9 mouse cellular contexts compared by ENCODE assay signal in the genomic region with DNA sequence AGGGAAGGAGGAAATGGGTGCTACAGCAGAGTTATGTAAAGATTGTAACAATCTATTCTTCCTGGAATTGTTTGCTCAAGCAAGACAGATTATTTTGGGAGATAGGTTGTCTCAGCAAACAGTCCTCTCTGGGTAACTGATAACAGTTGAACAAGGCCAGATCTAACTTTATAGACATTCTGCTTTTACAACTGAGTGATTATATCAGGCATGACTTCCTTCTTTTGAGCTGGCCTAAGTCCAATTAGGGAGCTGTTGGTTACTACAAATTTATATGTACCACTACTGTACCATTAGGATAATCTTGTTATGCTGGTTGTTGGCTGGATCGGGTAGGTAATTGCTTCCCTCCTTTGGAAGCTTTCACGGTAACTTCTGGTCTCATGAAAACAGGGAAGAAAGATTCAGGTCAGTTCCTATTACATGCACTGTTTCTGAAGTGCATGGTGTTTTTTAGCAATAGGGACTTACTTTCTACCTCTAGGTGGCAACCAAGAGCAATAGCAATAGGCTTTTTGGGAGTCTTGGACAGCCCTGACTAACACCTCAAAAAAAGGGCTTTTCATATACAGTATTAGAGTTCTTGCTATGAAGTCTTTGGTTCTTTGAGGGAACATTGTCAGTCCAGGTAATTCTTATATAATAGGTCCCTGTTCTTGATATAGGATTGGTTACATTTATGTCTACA.
DNase-seq lines count a peak whose midpoint lies in the region; ATAC-seq and TF ChIP-seq lines count a peak whose summit lies in the region.
"Had no signal": no experiment of that assay in that cellular context is flagged by ENCODE, and none has a peak within 500 bp of the region (broad histone marks: within the 10 kb centered on the region; RNA-seq: fewer than 3 reads in every experiment).

No protein-coding gene starts in this region.

- WGBS in kidney, adult 2 months, result 58% methylated on average over 2 of the region's 2 CpGs

- ATAC-seq in granulocyte monocyte progenitor cell, adult 5-6 weeks (replicated peaks; ENCODE audit: poor library complexity, severe bottlenecking), result no peak

- no peak overlapping the region for H3K4me3 ChIP-seq in kidney, adult 2 months (ENCODE audit: insufficient read depth, low read depth, low read length)
- H3K4me3 ChIP-seq: hindbrain, embryonic 10.5 days had no signal

- no peak for TF ChIP-seq CTCF in kidney, adult 2 months (conservative IDR thresholded peaks at IDR 0.05; ENCODE audit: insufficient read depth, insufficient read length, low read depth, low read length)

- no peaks in the 10 kb centered on the region for H3K36me3 ChIP-seq in kidney, adult 2 months (ENCODE audit: control insufficient read depth, insufficient read depth, low read length)
- H3K36me3 ChIP-seq: hindbrain, embryonic 10.5 days had no signal

- peak; percentile 8 for DNase-seq in kidney, adult 2 months
- no peak for DNase-seq in kidney, postnatal 14 days
- DNase-seq in right cerebral cortex, adult 18-20 months, result peak; percentile 2
- DNase-seq in right cerebral cortex, postnatal 4 days, result no peak
- DNase-seq in forelimb bud, embryonic 11.5 days (ENCODE audit: low read depth, low spot score), result peak; percentile 35
- no peak for DNase-seq in adrenal gland, postnatal 4 days (ENCODE audit: low spot score in 2 of 2)
- DNase-seq: gastrocnemius, postnatal 36 days had no signal

- H3K27me3 ChIP-seq in kidney, adult 2 months (replicated peaks; ENCODE audit: control insufficient read depth, insufficient read depth, low read length), result no peaks in the 10 kb centered on the region

- H3K27ac ChIP-seq in kidney, adult 2 months (ENCODE audit: insufficient read depth, low read depth, low read length), result no peak overlapping the region
- H3K27ac ChIP-seq: hindbrain, embryonic 10.5 days had no signal

- no peak for TF ChIP-seq POLR2A in kidney, adult 2 months (IDR thresholded peaks at IDR 0.05; ENCODE audit: low read depth, low read length)

- H3K4me1 ChIP-seq in kidney, adult 2 months (ENCODE audit: control insufficient read depth, insufficient read depth, low read length), result no peaks in the 10 kb centered on the region
- H3K4me1 ChIP-seq: hindbrain, embryonic 10.5 days had no signal

Comparison
In these comparisons a context has a peak if more than half of its experiments do, and no peak if none do; other contexts are left out.
1. DNase-seq: peak in kidney, adult 2 months (single experiment), right cerebral cortex, adult 18-20 months (single experiment) and forelimb bud, embryonic 11.5 days (single experiment); none in kidney, postnatal 14 days (single experiment), right cerebral cortex, postnatal 4 days (single experiment) and adrenal gland, postnatal 4 days (0 of 2).